Mouse (Mus musculus): ENCODE results near the gene Mlf2. TPM values are rescaled to one million over a fixed set of nuclear protein-coding genes. Genes with fewer than 3 reads are reported as not detected.

Mlf2 gene
- total and polyA plus RNA-seq, 2 experiments from 2014 or later = 296 to 333 TPM

GRCm38 (mm10) chr6:124913721-124914285 lies 17.4 kb upstream of the Mlf2 start:
- H3K4me2 ChIP-seq (ENCODE audit: low read depth, low read length) = no peak overlapping the region

GRCm38 (mm10) chr6:124914511-124914910 lies 16.7 kb upstream of the Mlf2 start:
- 86% methylated on average over 7 of the region's 7 CpGs for WGBS
- H3K4me3 ChIP-seq (ENCODE audit: low read depth, low read length) = no peak overlapping the region

More at GRCm38 (mm10) chr6:124913721-124914285, 17.4 kb upstream of the Mlf2 start:
- 80% methylated on average over 14 of the region's 14 CpGs for WGBS
- TF ChIP-seq CTCF (IDR thresholded peaks at IDR 0.05; ENCODE audit: low read depth) (no peak), EP300 (IDR thresholded peaks at IDR 0.05; ENCODE audit: low read depth) (no peak)
- peaks cover 32% of the 10 kb centered on the region for H3K4me1 ChIP-seq (ENCODE audit: control insufficient read depth, insufficient read depth)
- H3K4me3 ChIP-seq (ENCODE audit: low read depth, low read length) = no peak overlapping the region
- peaks cover 6% of the 10 kb centered on the region; the same call in 1 of the 2 replicates for H3K27me3 ChIP-seq (ENCODE audit: control insufficient read depth, insufficient read depth, low read length)
- peaks cover 22% of the 10 kb centered on the region for H3K36me3 ChIP-seq (replicated peaks; ENCODE audit: control insufficient read depth, insufficient read depth, low read length)
- H3K9ac ChIP-seq (replicated peaks; ENCODE audit: low read depth, low read length) = no peak overlapping the region
- no peaks in the 10 kb centered on the region for H3K9me3 ChIP-seq (replicated peaks; ENCODE audit: control insufficient read depth, low read length)
- no peak overlapping the region; the same call in 1 of the 2 replicates for H3K27ac ChIP-seq (ENCODE audit: low read depth)
- ATAC-seq (ENCODE audit: insufficient read depth, low read depth) (no peak), DNase-seq (ENCODE audit: low spot score) (no peak)

GRCm38 (mm10) chr6:124915160-124915941 lies 15.8 kb upstream of the Mlf2 start:
- ATAC-seq (ENCODE audit: insufficient read depth, low read depth) = no peak
- Histone ChIP-seq H3K27me3 (ENCODE audit: control insufficient read depth, insufficient read depth, low read length) (peaks cover 6% of the 10 kb centered on the region; the same call in 1 of the 2 replicates), H3K9ac (replicated peaks; ENCODE audit: low read depth, low read length) (peak overlapping the region; percentile 99; the same call in 1 of the 2 replicates), H3K4me3 (ENCODE audit: low read depth, low read length) (peak overlapping the region; percentile 98), H3K27ac (ENCODE audit: low read depth) (0 out of 2 replicates have a peak overlapping the region, but pooled peaks have one; percentile 100), H3K4me2 (ENCODE audit: low read depth, low read length) (peak overlapping the region; percentile 97), H3K4me1 (ENCODE audit: control insufficient read depth, insufficient read depth) (peaks cover 35% of the 10 kb centered on the region), H3K9me3 (replicated peaks; ENCODE audit: control insufficient read depth, low read length) (no peaks in the 10 kb centered on the region), H3K36me3 (replicated peaks; ENCODE audit: control insufficient read depth, insufficient read depth, low read length) (peaks cover 22% of the 10 kb centered on the region)
- 26% methylated on average over 22 of the region's 22 CpGs for WGBS
- DNase-seq (ENCODE audit: low spot score) = peak; percentile 27
- TF ChIP-seq CTCF (IDR thresholded peaks at IDR 0.05; ENCODE audit: low read depth) = no peak

More at GRCm38 (mm10) chr6:124914511-124914910, 16.7 kb upstream of the Mlf2 start:
- DNase-seq (ENCODE audit: low spot score) = no peak
- ATAC-seq (ENCODE audit: insufficient read depth, low read depth) = no peak
- Histone ChIP-seq H3K4me2 (ENCODE audit: low read depth, low read length) (no peak overlapping the region), H3K27me3 (ENCODE audit: control insufficient read depth, insufficient read depth, low read length) (peaks cover 6% of the 10 kb centered on the region; the same call in 1 of the 2 replicates), H3K4me1 (ENCODE audit: control insufficient read depth, insufficient read depth) (peaks cover 38% of the 10 kb centered on the region), H3K36me3 (replicated peaks; ENCODE audit: control insufficient read depth, insufficient read depth, low read length) (peaks cover 22% of the 10 kb centered on the region), H3K27ac (ENCODE audit: low read depth) (no peak overlapping the region), H3K9ac (replicated peaks; ENCODE audit: low read depth, low read length) (no peak overlapping the region), H3K9me3 (replicated peaks; ENCODE audit: control insufficient read depth, low read length) (no peaks in the 10 kb centered on the region)
- TF ChIP-seq CTCF (IDR thresholded peaks at IDR 0.05; ENCODE audit: low read depth) (no peak), EP300 (IDR thresholded peaks at IDR 0.05; ENCODE audit: low read depth) (no peak)

GRCm38 (mm10) chr6:124915942-124916694 lies 15.1 kb upstream of the Mlf2 start:
- no peak for ATAC-seq (ENCODE audit: insufficient read depth, low read depth)
- Histone ChIP-seq H3K4me1 (ENCODE audit: control insufficient read depth, insufficient read depth) (peaks cover 38% of the 10 kb centered on the region), H3K4me2 (ENCODE audit: low read depth, low read length) (peak overlapping the region; percentile 97), H3K27me3 (ENCODE audit: control insufficient read depth, insufficient read depth, low read length) (no peaks in the 10 kb centered on the region), H3K27ac (ENCODE audit: low read depth) (peak overlapping the region; percentile 100), H3K4me3 (ENCODE audit: low read depth, low read length) (peak overlapping the region; percentile 98), H3K9ac (replicated peaks; ENCODE audit: low read depth, low read length) (peak overlapping the region; percentile 99), H3K9me3 (replicated peaks; ENCODE audit: control insufficient read depth, low read length) (no peaks in the 10 kb centered on the region), H3K36me3 (replicated peaks; ENCODE audit: control insufficient read depth, insufficient read depth, low read length) (peaks cover 22% of the 10 kb centered on the region)
- WGBS = 3% methylated on average over 12 of the region's 12 CpGs
- DNase-seq (ENCODE audit: low spot score) = peak; percentile 46
- TF ChIP-seq EP300 (IDR thresholded peaks at IDR 0.05; ENCODE audit: low read depth) = no peak
- TF ChIP-seq CTCF (IDR thresholded peaks at IDR 0.05; ENCODE audit: low read depth) = no peak
